Mouse (Mus musculus) kidney, postnatal 4 days (tissue): Measurements from ENCODE around the gene Tmem211.

Source experiments
- DNase-seq, 2 experiments: peaks; one replicate each; pipeline ENCODE4 v3.0.0; 2021; ENCODE audit warnings: mixed read lengths in 2 of 2

Gene Tmem211

DNA sequence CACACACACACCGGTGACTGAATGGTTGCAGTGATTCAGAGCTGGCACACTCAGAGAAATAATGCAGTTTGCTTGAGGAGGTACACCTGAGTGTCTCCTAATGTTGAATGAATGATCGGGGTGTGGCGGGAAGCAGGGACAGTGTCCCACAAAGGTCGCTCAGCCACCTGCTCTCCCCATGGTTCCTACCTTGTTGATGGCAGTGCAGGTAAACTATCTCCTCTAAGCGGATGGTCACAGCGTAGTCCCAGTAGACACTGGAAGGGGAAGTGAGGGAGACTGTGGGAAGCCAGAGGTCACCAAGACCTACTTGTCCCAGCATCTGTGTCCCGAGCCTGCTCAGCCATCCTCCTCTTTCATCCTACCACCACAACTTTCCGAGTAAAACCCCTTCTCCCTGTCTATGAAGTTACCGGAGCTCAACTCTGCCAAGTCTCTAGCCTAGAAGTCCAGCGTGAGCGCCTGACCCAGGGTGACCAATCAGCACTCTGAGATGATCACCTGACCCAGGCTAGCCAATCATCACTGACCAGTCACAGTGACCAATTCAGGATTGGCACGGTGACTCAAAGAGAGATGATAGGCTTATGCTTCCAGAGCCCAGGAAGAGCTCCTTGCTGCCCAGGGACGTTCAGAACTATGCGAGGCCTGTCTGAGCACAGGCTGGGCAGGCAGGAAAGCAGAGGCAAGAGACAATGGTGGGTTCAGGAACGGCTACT lies 53.6 kb downstream of the Tmem211 start:
- peak; percentile 70 to 81 for DNase-seq

- no peak for DNase-seq
Measured at GRCm38 (mm10) chr5:113281557-113281956, 54.8 kb downstream of the Tmem211 start.

DNA sequence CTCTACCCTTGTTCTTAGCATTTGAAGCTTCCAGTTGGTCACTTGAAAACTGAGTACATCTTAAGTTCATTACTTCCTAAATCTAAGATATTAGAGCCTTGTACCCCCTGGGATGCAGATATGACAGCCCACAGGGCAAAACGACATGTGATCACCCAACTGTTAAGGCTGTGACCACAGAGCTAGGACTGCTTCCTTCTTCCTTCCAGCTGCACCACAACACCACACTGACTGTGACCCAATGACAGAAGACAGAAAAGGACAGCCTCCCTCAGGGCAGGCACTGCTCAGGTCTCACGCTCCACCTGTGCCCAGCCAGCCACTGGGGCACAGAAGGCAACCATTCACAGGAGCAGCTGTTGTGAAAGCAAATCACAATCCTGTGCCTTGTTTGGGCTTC lies 57.0 kb downstream of the Tmem211 start:
- DNase-seq, result no peak

- no peak for DNase-seq
Measured at GRCm38 (mm10) chr5:113285541-113285940, 58.8 kb downstream of the Tmem211 start.

GRCm38 (mm10) chr5:113286048-113286447 lies 59.3 kb downstream of the Tmem211 start:
- DNase-seq, result no peak

- peak; percentile 86 to 87 for DNase-seq
Measured at GRCm38 (mm10) chr5:113286591-113287520, 60.1 kb downstream of the Tmem211 start.

DNA sequence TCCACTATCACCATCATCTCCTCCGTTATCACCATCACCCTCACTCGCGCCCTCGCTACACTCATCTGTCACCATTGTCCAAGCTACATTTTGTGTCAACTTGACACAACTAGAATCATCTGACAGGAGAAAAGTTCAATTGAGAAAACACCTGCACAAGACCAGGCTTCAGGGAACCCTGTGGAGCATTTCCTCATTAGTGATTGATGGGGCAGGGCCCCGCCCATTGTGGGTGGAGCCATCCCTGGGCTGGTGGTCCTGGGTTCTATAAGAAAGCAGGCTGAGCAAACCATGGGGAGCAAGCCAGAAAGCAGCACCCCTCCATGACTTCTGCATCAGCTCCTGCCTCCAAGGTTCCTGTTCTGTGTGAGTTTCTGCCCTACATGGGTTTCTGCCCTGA lies 61.1 kb downstream of the Tmem211 start:
- DNase-seq, result no peak

GRCm38 (mm10) chr5:113288490-113288889 lies 61.8 kb downstream of the Tmem211 start:
- no peak for DNase-seq
